Mouse (Mus musculus) limb, embryonic 11.5 days (tissue): ENCODE results near the gene Pcsk2. TPM values are rescaled to one million over a fixed set of nuclear protein-coding genes. Genes with fewer than 3 reads are reported as not detected.

Source experiments
- ATAC-seq: fragments of 200-750 bp; cut with Nextera tagmentation; 2 replicates; pipeline ENCODE4 v1.8.0; 2017; ENCODE audit warnings: low read depth; ENCODE audit not compliant: insufficient number of reproducible peaks, low FRiP score, low TSS enrichment
- DNase-seq: peaks from one replicate; pipeline ENCODE4 v3.0.0-alpha.2; 2015; ENCODE audit warnings: low spot score
- H3K27ac ChIP-seq: fragments of 300-500 bp; sonication (generic); replicated peaks from 2 replicates; pipeline ENCODE4 v1.5.1; 2014; ENCODE audit warnings: low read depth, mild to moderate bottlenecking, low read length
- H3K27me3 ChIP-seq: fragments of 300-500 bp; sonication (generic); 2 replicates; pipeline ENCODE4 v1.6.1; 2014; ENCODE audit warnings: mild to moderate bottlenecking, low read length, mixed read lengths; ENCODE audit not compliant: control insufficient read depth, insufficient read depth
- H3K36me3 ChIP-seq: fragments of 300-500 bp; sonication (generic); 2 replicates; pipeline ENCODE4 v1.6.1; 2014; ENCODE audit warnings: mild to moderate bottlenecking, low read length, moderate library complexity, mixed read lengths; ENCODE audit not compliant: control insufficient read depth, insufficient read depth
- H3K4me1 ChIP-seq: fragments of 300-500 bp; sonication (generic); 2 replicates; pipeline ENCODE4 v1.6.1; 2014; ENCODE audit warnings: low read length, mixed read lengths; ENCODE audit not compliant: control insufficient read depth, insufficient read depth
- H3K4me2 ChIP-seq: fragments of 300-500 bp; sonication (generic); 2 replicates; pipeline ENCODE4 v1.6.1; 2014; ENCODE audit warnings: low read depth, mild to moderate bottlenecking, moderate library complexity; ENCODE audit not compliant: severe bottlenecking
- H3K4me3 ChIP-seq: fragments of 300-500 bp; sonication (generic); 2 replicates; pipeline ENCODE4 v1.5.1; 2014; ENCODE audit warnings: low read depth, low read length
- H3K9ac ChIP-seq: fragments of 300-500 bp; sonication (generic); 2 replicates; pipeline ENCODE4 v1.6.1; 2014; ENCODE audit warnings: mild to moderate bottlenecking, low read length
- H3K9me3 ChIP-seq: fragments of 300-500 bp; sonication (generic); 2 replicates; pipeline ENCODE4 v1.6.1; 2016; ENCODE audit warnings: low read length; ENCODE audit not compliant: control insufficient read depth
- WGBS: fragments of 180-500 bp; shearing (Covaris S2); extraction: QIAGEN DNeasy Blood & Tissue Kit; methylation state at CpG from one replicate; pipeline ENCODE4 v1.1.7; 2014; 5-methylcytosine and 5-hydroxymethylcytosine counted together
- polyA plus RNA-seq: library from polyadenylated mRNA; unstranded; fragments of >200 nt; fragmentation: Nextera tagmentation; extraction: Ambion mirVana; gene quantifications from 2 replicates; pipeline ENCODE4 v1.2.1, GENCODE M21; 2014

Pcsk2 gene
- polyA plus RNA-seq, 1 experiment from 2014 or later, result 0.51 TPM

- no peak overlapping the region for H3K27ac ChIP-seq
- H3K27me3 ChIP-seq, result no peaks in the 10 kb centered on the region
- H3K9me3 ChIP-seq, result no peaks in the 10 kb centered on the region; the same call in 1 of the 2 replicates
- H3K4me1 ChIP-seq, result no peaks in the 10 kb centered on the region
- 10% methylated on average over 4 of the region's 4 CpGs for WGBS
- DNase-seq (no peak), ATAC-seq (no peak)
- no peak overlapping the region for H3K4me3 ChIP-seq
- no peaks in the 10 kb centered on the region for H3K36me3 ChIP-seq
- H3K4me2 ChIP-seq, result no peak overlapping the region
- no peak overlapping the region for H3K9ac ChIP-seq
Observed at GRCm38 (mm10) chr2:143776448-143776847, 230.5 kb downstream of the Pcsk2 start.

- H3K27me3 ChIP-seq, result no peaks in the 10 kb centered on the region
- H3K9me3 ChIP-seq, result no peaks in the 10 kb centered on the region
- no peaks in the 10 kb centered on the region for H3K4me1 ChIP-seq
- no peak overlapping the region for H3K4me3 ChIP-seq
- H3K4me2 ChIP-seq, result no peak overlapping the region
- ATAC-seq (no peak), DNase-seq (no peak)
- no peak overlapping the region for H3K27ac ChIP-seq
- H3K36me3 ChIP-seq, result no peaks in the 10 kb centered on the region
- no peak overlapping the region for H3K9ac ChIP-seq
- WGBS, result 80% methylated on average over 2 of the region's 2 CpGs
Observed at GRCm38 (mm10) chr2:143780310-143780709, 234.4 kb downstream of the Pcsk2 start.

- DNase-seq (no peak), ATAC-seq (no peak)
- Histone ChIP-seq H3K27ac (no peak overlapping the region), H3K4me1 (no peaks in the 10 kb centered on the region), H3K9me3 (no peaks in the 10 kb centered on the region), H3K4me3 (no peak overlapping the region), H3K4me2 (no peak overlapping the region), H3K27me3 (no peaks in the 10 kb centered on the region), H3K9ac (no peak overlapping the region), H3K36me3 (no peaks in the 10 kb centered on the region)
- whole genome bisulfite sequencing, result 90% methylated on average over 5 of the region's 5 CpGs
Observed at GRCm38 (mm10) chr2:143789911-143790310, 244.0 kb downstream of the Pcsk2 start.

- WGBS, result 85% methylated on average over 4 of the region's 4 CpGs
- no peak overlapping the region for H3K9ac ChIP-seq
Observed at GRCm38 (mm10) chr2:143795858-143796257, 249.9 kb downstream of the Pcsk2 start.

GRCm38 (mm10) chr2:143796335-143797013 lies 250.5 kb downstream of the Pcsk2 start:
- H3K4me1 ChIP-seq, result no peaks in the 10 kb centered on the region
- no peak overlapping the region for H3K9ac ChIP-seq
- no peaks in the 10 kb centered on the region for H3K9me3 ChIP-seq
- H3K36me3 ChIP-seq, result no peaks in the 10 kb centered on the region
- no peaks in the 10 kb centered on the region for H3K27me3 ChIP-seq
- 74% methylated on average over 4 of the region's 4 CpGs for WGBS
- H3K27ac ChIP-seq, result no peak overlapping the region
- no peak overlapping the region for H3K4me3 ChIP-seq
- H3K4me2 ChIP-seq, result no peak overlapping the region
- ATAC-seq (no peak), DNase-seq (no peak)

More at GRCm38 (mm10) chr2:143795858-143796257, 249.9 kb downstream of the Pcsk2 start:
- no peak overlapping the region for H3K4me3 ChIP-seq
- no peak overlapping the region for H3K4me2 ChIP-seq
- H3K4me1 ChIP-seq, result no peaks in the 10 kb centered on the region
- H3K27ac ChIP-seq, result no peak overlapping the region
- no peaks in the 10 kb centered on the region for H3K27me3 ChIP-seq
- ATAC-seq (no peak), DNase-seq (no peak)
- H3K36me3 ChIP-seq, result no peaks in the 10 kb centered on the region
- no peaks in the 10 kb centered on the region for H3K9me3 ChIP-seq

- no peak for DNase-seq
- H3K27me3 ChIP-seq, result no peaks in the 10 kb centered on the region
- H3K4me3 ChIP-seq, result no peak overlapping the region
- 54% methylated on average over 5 of the region's 5 CpGs for WGBS
- no peak overlapping the region for H3K27ac ChIP-seq
- H3K36me3 ChIP-seq, result no peaks in the 10 kb centered on the region
- no peaks in the 10 kb centered on the region for H3K9me3 ChIP-seq
- H3K9ac ChIP-seq, result no peak overlapping the region
- H3K4me1 ChIP-seq, result no peaks in the 10 kb centered on the region
- ATAC-seq, result no peak
- H3K4me2 ChIP-seq, result no peak overlapping the region
Observed at GRCm38 (mm10) chr2:143801097-143801496, 255.1 kb downstream of the Pcsk2 start.

- Histone ChIP-seq H3K9me3 (no peaks in the 10 kb centered on the region), H3K4me2 (no peak overlapping the region), H3K27ac (no peak overlapping the region), H3K27me3 (no peaks in the 10 kb centered on the region), H3K4me3 (no peak overlapping the region), H3K36me3 (no peaks in the 10 kb centered on the region), H3K9ac (no peak overlapping the region), H3K4me1 (no peaks in the 10 kb centered on the region)
- DNase-seq (no peak), ATAC-seq (no peak)
- 64% methylated on average over 15 of the region's 15 CpGs for WGBS
Observed at GRCm38 (mm10) chr2:143806140-143806923, 260.4 kb downstream of the Pcsk2 start.

- H3K4me1 ChIP-seq, result no peaks in the 10 kb centered on the region
- no peak overlapping the region for H3K27ac ChIP-seq
- no peak overlapping the region for H3K4me3 ChIP-seq
- no peaks in the 10 kb centered on the region for H3K36me3 ChIP-seq
- H3K27me3 ChIP-seq, result no peaks in the 10 kb centered on the region
- no peaks in the 10 kb centered on the region for H3K9me3 ChIP-seq
- H3K4me2 ChIP-seq, result no peak overlapping the region
- H3K9ac ChIP-seq, result no peak overlapping the region
- no peak for ATAC-seq
- DNase-seq, result no peak
- 89% methylated on average over 9 of the region's 9 CpGs for WGBS
Observed at GRCm38 (mm10) chr2:143806924-143807664, 261.1 kb downstream of the Pcsk2 start.
